Mouse (Mus musculus): ENCODE measurements around the gene Dnase1l2.
"Not testable (repeated sequence)": the region's sequence is repeated elsewhere in the genome, so short reads cannot be mapped to it uniquely, and the experiment has no call there.

The Dnase1l2 gene

GRCm38 (mm10) chr17:24472512-24472911, 29.6 kb upstream of the Dnase1l2 start:
- DNase-seq (ENCODE audit: low spot score) = peak; percentile 64

DNA sequence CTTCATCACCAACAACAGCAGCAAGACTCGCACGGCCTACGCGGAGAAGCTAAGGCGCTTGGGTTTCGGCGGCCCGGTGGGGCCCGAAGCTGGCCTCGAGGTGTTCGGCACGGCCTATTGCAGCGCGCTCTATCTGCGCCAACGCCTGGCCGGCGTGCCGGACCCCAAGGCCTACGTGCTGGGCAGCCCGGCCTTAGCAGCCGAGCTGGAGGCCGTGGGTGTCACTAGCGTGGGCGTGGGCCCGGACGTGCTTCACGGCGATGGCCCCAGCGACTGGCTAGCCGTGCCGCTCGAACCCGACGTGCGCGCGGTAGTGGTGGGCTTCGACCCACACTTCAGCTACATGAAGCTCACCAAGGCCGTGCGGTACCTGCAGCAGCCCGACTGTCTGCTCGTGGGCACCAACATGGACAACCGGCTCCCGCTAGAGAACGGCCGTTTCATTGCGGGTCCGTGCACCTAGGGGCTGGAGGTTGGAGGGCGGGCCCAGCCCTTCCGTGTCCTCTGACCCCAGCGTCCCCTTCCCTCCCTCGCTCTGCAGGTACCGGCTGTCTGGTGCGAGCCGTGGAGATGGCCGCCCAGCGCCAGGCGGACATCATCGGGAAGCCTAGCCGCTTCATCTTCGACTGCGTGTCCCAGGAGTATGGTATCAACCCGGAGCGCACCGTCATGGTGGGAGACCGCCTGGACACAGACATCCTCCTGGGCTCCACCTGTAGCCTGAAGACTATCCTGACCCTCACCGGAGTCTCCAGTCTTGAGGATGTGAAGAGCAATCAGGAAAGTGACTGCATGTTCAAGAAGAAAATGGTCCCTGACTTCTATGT, 28.0 kb upstream of the Dnase1l2 start:
- no peak for DNase-seq (ENCODE audit: low spot score)

- DNase-seq (ENCODE audit: low spot score) = peak; percentile 98
Observed at GRCm38 (mm10) chr17:24469910-24470602, 27.2 kb upstream of the Dnase1l2 start, which contains the start of the genes E4f1 and Pgp. E4f1 (minus strand) TSS chr17:24470313. Pgp (plus strand) TSS chr17:24470392.

GRCm38 (mm10) chr17:24469336-24469909, 26.5 kb upstream of the Dnase1l2 start:
- DNase-seq (ENCODE audit: low spot score) = no peak

- no peak for DNase-seq (ENCODE audit: low spot score)
Observed at GRCm38 (mm10) chr17:24468636-24469246, 25.8 kb upstream of the Dnase1l2 start.

- DNase-seq (ENCODE audit: low spot score) = no peak
Observed at GRCm38 (mm10) chr17:24463374-24464133, 20.6 kb upstream of the Dnase1l2 start.

GRCm38 (mm10) chr17:24462932-24463331, 20.0 kb upstream of the Dnase1l2 start:
- DNase-seq (ENCODE audit: low spot score) = no peak

DNA sequence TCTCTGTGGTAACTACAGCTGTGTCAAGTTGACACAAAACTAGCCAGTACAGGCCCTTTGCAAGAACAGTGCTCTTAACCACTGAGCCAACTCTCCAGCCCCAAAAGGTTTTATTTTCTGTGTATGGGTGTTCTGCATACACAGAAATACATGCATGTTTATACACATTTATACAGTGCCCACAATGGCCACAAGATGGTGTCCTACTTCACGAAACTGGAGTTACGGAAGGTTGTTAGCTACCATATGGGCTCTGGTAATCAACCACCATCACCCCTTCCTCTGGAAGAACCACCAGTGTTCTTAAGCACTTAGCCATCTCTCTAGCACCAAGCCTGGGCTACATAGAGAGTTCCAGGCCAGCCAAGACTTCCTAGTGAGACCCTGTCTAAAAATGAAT, 18.7 kb upstream of the Dnase1l2 start:
- DNase-seq (ENCODE audit: low spot score) = no peak

DNA sequence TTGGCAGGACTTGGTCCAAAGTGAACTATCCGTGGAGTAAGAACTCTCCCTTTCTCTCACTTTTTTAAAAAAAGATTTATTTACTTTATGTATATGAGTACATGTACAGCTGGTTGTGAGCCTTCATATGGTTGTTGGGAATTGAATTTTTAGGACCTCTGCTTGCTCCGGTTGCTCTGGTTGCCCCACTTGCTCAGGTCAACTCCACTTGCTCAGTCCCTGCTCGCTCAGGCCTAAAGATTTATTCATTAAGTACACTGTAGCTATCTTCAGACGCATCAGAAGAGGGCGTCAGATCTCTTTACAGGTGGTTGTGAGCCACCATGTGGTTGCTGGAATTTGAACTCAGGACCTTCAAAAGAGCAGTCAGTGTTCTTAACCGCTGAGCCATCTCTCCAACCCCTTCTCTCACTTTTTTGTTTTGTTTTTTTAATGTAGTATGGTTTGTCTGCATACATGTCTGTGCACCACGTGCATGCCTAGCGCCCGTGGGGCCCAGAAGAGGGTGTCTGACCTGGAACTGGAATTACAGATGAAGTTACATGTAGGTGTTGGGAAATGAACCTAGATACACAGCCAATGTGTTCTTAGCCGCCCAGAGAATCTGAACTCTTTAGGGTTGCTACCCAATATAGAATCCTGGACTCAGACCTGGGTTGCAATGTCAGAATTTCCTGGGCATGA, 12.8 kb upstream of the Dnase1l2 start:
- DNase-seq (ENCODE audit: low spot score) = not testable (repeated sequence)

- DNase-seq (ENCODE audit: low spot score) = peak; percentile 99
Observed at GRCm38 (mm10) chr17:24454756-24455522, 12.0 kb upstream of the Dnase1l2 start.

DNA sequence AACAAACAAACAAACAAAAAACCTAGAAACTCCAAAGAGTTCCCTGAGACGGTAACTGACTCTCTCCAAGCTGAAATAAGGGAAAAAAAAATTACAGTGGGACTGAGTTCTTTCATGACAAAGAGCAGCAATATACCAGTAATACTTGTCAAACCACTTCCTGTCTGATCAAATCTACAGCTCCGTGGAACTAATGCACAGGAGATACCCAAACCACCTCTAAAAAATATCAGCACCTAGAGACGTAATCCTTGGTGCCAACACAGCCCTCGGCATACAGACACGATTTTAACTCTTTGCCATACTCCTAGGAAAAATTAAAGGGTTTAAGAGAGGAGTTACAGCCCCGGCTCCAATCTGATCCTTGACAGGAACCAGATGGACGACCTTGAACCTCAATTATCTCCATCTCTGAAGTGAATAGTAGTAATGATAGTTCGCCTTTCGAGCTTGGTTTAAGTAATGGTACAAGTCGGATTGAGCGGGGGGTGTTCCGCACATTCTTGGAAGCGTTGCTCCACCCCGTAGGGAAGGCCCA, 11.4 kb upstream of the Dnase1l2 start:
- no peak for DNase-seq (ENCODE audit: low spot score)

DNA sequence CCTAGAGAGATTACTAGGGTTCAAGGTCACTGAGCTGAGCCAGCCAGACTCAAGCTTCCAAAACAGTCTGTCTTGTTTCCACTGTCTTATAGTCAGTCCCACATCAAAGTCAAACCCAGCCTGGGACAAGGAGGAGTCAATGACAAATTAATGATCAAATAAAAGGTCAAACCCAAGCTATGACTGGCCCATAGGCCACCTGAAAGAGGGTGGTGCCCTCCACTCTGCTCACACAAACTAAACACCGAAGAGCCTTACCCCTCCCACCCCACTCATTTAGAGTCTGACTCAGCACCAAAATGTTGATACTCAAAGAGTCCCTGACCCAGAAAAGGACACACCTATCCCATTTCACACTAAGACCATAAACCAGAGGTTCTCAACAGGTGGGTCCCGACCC, 10.5 kb upstream of the Dnase1l2 start:
- DNase-seq (ENCODE audit: low spot score) = no peak

- DNase-seq (ENCODE audit: low spot score) = no peak
Observed at GRCm38 (mm10) chr17:24451220-24451619, 8.3 kb upstream of the Dnase1l2 start.

DNA sequence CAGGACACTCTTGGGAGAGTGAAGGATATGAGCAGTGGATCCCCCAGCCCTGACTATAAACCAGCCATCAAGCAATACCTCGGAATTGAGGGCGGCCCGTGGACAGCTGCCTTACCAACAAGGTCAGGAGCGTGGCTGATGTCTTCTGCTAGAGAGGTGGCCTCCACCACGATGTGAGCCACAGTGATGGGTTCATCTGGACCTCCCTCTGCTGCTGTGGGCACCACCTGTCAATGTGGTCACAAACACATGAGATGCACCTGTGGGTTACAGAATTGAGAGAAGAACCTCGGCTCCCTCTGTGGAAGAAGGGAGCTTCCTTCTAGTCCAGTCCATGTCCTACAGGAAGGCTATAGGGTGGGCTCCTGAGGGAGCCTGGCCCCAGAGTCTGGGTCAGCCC, 6.6 kb upstream of the Dnase1l2 start:
- DNase-seq (ENCODE audit: low spot score) = no peak

- no peak for DNase-seq (ENCODE audit: low spot score)
Observed at GRCm38 (mm10) chr17:24446590-24446989, 3.7 kb upstream of the Dnase1l2 start.

- DNase-seq (ENCODE audit: low spot score) = no peak
Observed at GRCm38 (mm10) chr17:24443409-24443808, 504 bp upstream of the Dnase1l2 start.

DNA sequence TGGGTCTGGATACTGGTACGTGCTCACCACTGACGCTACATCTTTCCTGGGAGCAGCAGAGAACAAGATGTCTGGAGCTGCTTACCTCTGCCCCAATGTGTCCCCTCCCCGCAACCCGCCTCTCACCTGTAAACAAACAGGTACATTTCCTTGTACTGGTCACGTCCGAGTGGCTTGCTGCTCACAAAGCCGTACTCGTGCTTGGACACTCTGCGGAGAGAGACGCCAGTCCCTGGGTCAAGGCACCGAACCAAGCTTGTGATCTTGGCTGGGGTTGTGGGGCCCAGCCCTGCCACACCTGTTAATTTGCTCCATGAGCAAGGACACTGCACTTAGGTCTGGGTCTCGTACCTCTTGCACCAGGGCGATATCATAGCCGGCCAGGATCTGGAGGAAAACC, 798 bp downstream of the Dnase1l2 start:
- no peak for DNase-seq (ENCODE audit: low spot score)

- no peak for DNase-seq (ENCODE audit: low spot score)
Observed at GRCm38 (mm10) chr17:24441148-24441547, 1.8 kb downstream of the Dnase1l2 start.

DNA sequence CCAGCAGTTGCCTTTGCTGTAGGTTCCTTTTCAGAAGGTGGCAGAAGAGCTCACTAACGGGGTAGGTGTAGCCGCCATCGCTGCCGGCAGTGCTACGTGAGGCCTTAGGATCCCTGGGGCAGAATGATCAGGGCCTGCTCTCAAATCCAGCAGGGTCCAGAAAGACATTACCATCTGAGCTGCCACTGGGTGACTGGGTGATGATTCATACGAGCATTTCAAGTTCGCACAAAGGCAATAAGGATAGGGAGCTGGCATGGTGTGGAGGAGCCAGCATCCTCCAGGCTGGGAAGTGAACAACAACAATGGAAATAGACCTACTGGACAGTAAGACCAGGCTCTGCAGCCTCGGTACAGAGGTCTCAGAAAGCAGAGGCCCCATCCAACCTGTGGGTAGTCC, 2.5 kb downstream of the Dnase1l2 start:
- no peak for DNase-seq (ENCODE audit: low spot score)

GRCm38 (mm10) chr17:24437016-24437415, 5.9 kb downstream of the Dnase1l2 start:
- DNase-seq (ENCODE audit: low spot score) = no peak
